Mouse (Mus musculus) stomach, embryonic 14.5 days (tissue): ENCODE measurements around the gene Gpd2. TPM values are rescaled to one million over a fixed set of nuclear protein-coding genes. Genes with fewer than 3 reads are reported as not detected.
A peak's percentile ranks its signal among the peaks of the same experiment; 100 is the strongest.

Source experiments
- ATAC-seq: fragments of 200-750 bp; cut with Nextera tagmentation; 2 replicates; pipeline ENCODE4 v1.8.0; 2017; ENCODE audit warnings: low read depth, moderate TSS enrichment; ENCODE audit not compliant: insufficient number of reproducible peaks, insufficient read depth, low FRiP score
- H3K27ac ChIP-seq: fragments of 300-500 bp; sonication (generic); 2 replicates; pipeline ENCODE4 v1.5.1; 2014; ENCODE audit warnings: mild to moderate bottlenecking, low read length, moderate library complexity, mixed read lengths
- H3K27me3 ChIP-seq: fragments of 300-500 bp; sonication (generic); 2 replicates; pipeline ENCODE4 v1.6.1; 2014; ENCODE audit warnings: low read length, control low read depth, mixed read lengths; ENCODE audit not compliant: control insufficient read depth, insufficient read depth
- H3K36me3 ChIP-seq: fragments of 300-500 bp; sonication (generic); 2 replicates; pipeline ENCODE4 v1.6.1; 2014; ENCODE audit warnings: mild to moderate bottlenecking, control low read depth, low read length, moderate library complexity, mixed read lengths; ENCODE audit not compliant: control insufficient read depth, insufficient read depth
- H3K4me1 ChIP-seq: fragments of 300-500 bp; sonication (generic); 2 replicates; pipeline ENCODE4 v1.6.1; 2014; ENCODE audit warnings: low read length, control low read depth, mixed read lengths; ENCODE audit not compliant: control insufficient read depth, insufficient read depth
- H3K4me2 ChIP-seq: fragments of 300-500 bp; sonication (generic); replicated peaks from 2 replicates; pipeline ENCODE4 v1.6.1; 2014; ENCODE audit warnings: low read depth, low read length, control low read depth
- H3K4me3 ChIP-seq: fragments of 300-500 bp; sonication (generic); 2 replicates; pipeline ENCODE4 v1.5.1; 2014; ENCODE audit warnings: low read depth, low read length, control low read depth
- H3K9ac ChIP-seq: fragments of 300-500 bp; sonication (generic); replicated peaks from 2 replicates; pipeline ENCODE4 v1.6.1; 2014; ENCODE audit warnings: low read depth, mild to moderate bottlenecking, control low read depth, low read length, moderate library complexity, mixed read lengths
- H3K9me3 ChIP-seq: fragments of 300-500 bp; sonication (generic); 2 replicates; pipeline ENCODE4 v1.6.1; 2016; ENCODE audit warnings: low read depth, low read length, control low read depth; ENCODE audit not compliant: control insufficient read depth
- WGBS: fragments of 180-500 bp; shearing (Covaris S2); extraction: QIAGEN DNeasy Blood & Tissue Kit; methylation state at CpG from one replicate; pipeline ENCODE4 v1.1.7; 2014; 5-methylcytosine and 5-hydroxymethylcytosine counted together
- polyA plus RNA-seq: library from polyadenylated mRNA; unstranded; fragments of >200 nt; fragmentation: Nextera tagmentation; extraction: Ambion mirVana; gene quantifications from 2 replicates; pipeline ENCODE4 v1.2.1, GENCODE M21; 2014

The Gpd2 gene
- polyA plus RNA-seq, 1 experiment from 2014 or later = 27.8 TPM

- Histone ChIP-seq H3K9ac (no peak overlapping the region), H3K9me3 (no peaks in the 10 kb centered on the region), H3K27me3 (no peaks in the 10 kb centered on the region), H3K4me1 (peaks cover 5% of the 10 kb centered on the region; the same call in 1 of the 2 replicates), H3K4me2 (no peak overlapping the region), H3K4me3 (no peak overlapping the region), H3K27ac (no peak overlapping the region), H3K36me3 (no peaks in the 10 kb centered on the region)
- no peak for ATAC-seq
- 77% methylated on average over 11 of the region's 11 CpGs for WGBS
Measured at GRCm38 (mm10) chr2:57255153-57255670, 17.8 kb downstream of the Gpd2 start.

GRCm38 (mm10) chr2:57255836-57256235 is 18.4 kb downstream of the Gpd2 start:
- no peaks in the 10 kb centered on the region for H3K36me3 ChIP-seq
- 69% methylated on average over 3 of the region's 3 CpGs for WGBS
- ATAC-seq = no peak
- no peak overlapping the region for H3K27ac ChIP-seq
- no peak overlapping the region for H3K9ac ChIP-seq
- H3K4me3 ChIP-seq = no peak overlapping the region
- no peaks in the 10 kb centered on the region for H3K27me3 ChIP-seq
- H3K4me2 ChIP-seq = no peak overlapping the region
- peaks cover 5% of the 10 kb centered on the region; the same call in 1 of the 2 replicates for H3K4me1 ChIP-seq
- H3K9me3 ChIP-seq = no peaks in the 10 kb centered on the region

- Histone ChIP-seq H3K27ac (no peak overlapping the region), H3K9me3 (no peaks in the 10 kb centered on the region), H3K4me2 (no peak overlapping the region), H3K4me1 (peaks cover 5% of the 10 kb centered on the region; the same call in 1 of the 2 replicates), H3K27me3 (no peaks in the 10 kb centered on the region), H3K9ac (no peak overlapping the region), H3K36me3 (no peaks in the 10 kb centered on the region), H3K4me3 (no peak overlapping the region)
- WGBS = 50% methylated on average over 6 of the region's 6 CpGs
- no peak for ATAC-seq
Measured at GRCm38 (mm10) chr2:57256459-57256858, 19.0 kb downstream of the Gpd2 start.

- Histone ChIP-seq H3K9ac (no peak overlapping the region), H3K27ac (no peak overlapping the region; the same call in 1 of the 2 replicates), H3K36me3 (no peaks in the 10 kb centered on the region), H3K4me3 (no peak overlapping the region), H3K27me3 (no peaks in the 10 kb centered on the region), H3K9me3 (no peaks in the 10 kb centered on the region), H3K4me1 (no peaks in the 10 kb centered on the region), H3K4me2 (no peak overlapping the region)
- WGBS = 72% methylated on average over 8 of the region's 8 CpGs
- no peak for ATAC-seq
Measured at GRCm38 (mm10) chr2:57261286-57262077, 24.0 kb downstream of the Gpd2 start.

- Histone ChIP-seq H3K9me3 (no peaks in the 10 kb centered on the region), H3K9ac (no peak overlapping the region), H3K4me1 (no peaks in the 10 kb centered on the region), H3K27me3 (no peaks in the 10 kb centered on the region), H3K27ac (no peak overlapping the region), H3K36me3 (no peaks in the 10 kb centered on the region), H3K4me3 (no peak overlapping the region), H3K4me2 (no peak overlapping the region)
- no peak for ATAC-seq
- WGBS = 81% methylated on average over 1 of the region's 1 CpGs
Measured at GRCm38 (mm10) chr2:57263431-57263830, 26.0 kb downstream of the Gpd2 start.

GRCm38 (mm10) chr2:57264912-57265311 is 27.5 kb downstream of the Gpd2 start:
- WGBS = 83% methylated on average over 7 of the region's 7 CpGs
- no peak overlapping the region for H3K9ac ChIP-seq
- no peak overlapping the region for H3K27ac ChIP-seq
- no peak overlapping the region for H3K4me2 ChIP-seq
- H3K4me1 ChIP-seq = no peaks in the 10 kb centered on the region
- no peaks in the 10 kb centered on the region for H3K9me3 ChIP-seq
- no peaks in the 10 kb centered on the region for H3K36me3 ChIP-seq
- no peaks in the 10 kb centered on the region for H3K27me3 ChIP-seq
- no peak overlapping the region for H3K4me3 ChIP-seq
- ATAC-seq = no peak

GRCm38 (mm10) chr2:57266679-57267393 is 29.4 kb downstream of the Gpd2 start:
- peak overlapping the region; percentile 23; the same call in 1 of the 2 replicates for H3K27ac ChIP-seq
- no peaks in the 10 kb centered on the region for H3K4me1 ChIP-seq
- H3K4me2 ChIP-seq = no peak overlapping the region
- H3K36me3 ChIP-seq = no peaks in the 10 kb centered on the region
- WGBS = 62% methylated on average over 4 of the region's 4 CpGs
- no peaks in the 10 kb centered on the region for H3K27me3 ChIP-seq
- H3K9me3 ChIP-seq = no peaks in the 10 kb centered on the region
- H3K9ac ChIP-seq = no peak overlapping the region
- ATAC-seq = peak; percentile 71
- no peak overlapping the region for H3K4me3 ChIP-seq

GRCm38 (mm10) chr2:57267394-57267716 is 29.9 kb downstream of the Gpd2 start:
- H3K4me2 ChIP-seq = no peak overlapping the region
- no peak overlapping the region for H3K4me3 ChIP-seq
- WGBS = 35% methylated on average over 7 of the region's 7 CpGs
- no peak overlapping the region for H3K9ac ChIP-seq
- no peak for ATAC-seq
- no peaks in the 10 kb centered on the region for H3K4me1 ChIP-seq
- H3K27ac ChIP-seq = peak overlapping the region; percentile 23; the same call in 1 of the 2 replicates
- H3K27me3 ChIP-seq = no peaks in the 10 kb centered on the region
- H3K9me3 ChIP-seq = no peaks in the 10 kb centered on the region
- H3K36me3 ChIP-seq = no peaks in the 10 kb centered on the region
